Mouse (Mus musculus) yolk sac, embryonic 10.5 days (tissue): ENCODE measurements around the gene Ankle1.
"Not testable (repeated sequence)": the region's sequence is repeated elsewhere in the genome, so short reads cannot be mapped to it uniquely, and the experiment has no call there.

Experiments
- DNase-seq: peaks from one replicate; pipeline ENCODE4 v3.0.0-alpha.2; 2017; ENCODE audit warnings: low spot score

The Ankle1 gene

DNA sequence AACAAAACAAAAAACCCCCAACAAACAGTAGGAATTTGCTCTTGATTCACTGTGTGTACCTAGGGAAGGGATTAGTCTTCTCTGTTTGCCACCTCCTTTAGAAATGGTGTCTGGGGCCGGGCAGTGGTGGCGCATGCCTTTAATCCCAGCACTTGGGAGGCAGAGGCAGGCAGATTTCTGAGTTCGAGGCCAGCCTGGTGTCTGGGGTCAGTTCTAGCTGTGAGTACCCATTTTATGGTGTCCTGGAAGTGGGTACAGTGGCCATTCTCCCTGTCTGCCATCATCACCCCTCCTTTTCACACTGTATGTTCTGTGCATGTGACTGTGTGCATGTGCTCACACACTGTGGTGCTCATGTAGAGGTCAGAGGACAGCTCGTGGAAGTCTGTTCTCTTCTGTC, 2.4 kb downstream of the Ankle1 start:
- DNase-seq: no peak

DNA sequence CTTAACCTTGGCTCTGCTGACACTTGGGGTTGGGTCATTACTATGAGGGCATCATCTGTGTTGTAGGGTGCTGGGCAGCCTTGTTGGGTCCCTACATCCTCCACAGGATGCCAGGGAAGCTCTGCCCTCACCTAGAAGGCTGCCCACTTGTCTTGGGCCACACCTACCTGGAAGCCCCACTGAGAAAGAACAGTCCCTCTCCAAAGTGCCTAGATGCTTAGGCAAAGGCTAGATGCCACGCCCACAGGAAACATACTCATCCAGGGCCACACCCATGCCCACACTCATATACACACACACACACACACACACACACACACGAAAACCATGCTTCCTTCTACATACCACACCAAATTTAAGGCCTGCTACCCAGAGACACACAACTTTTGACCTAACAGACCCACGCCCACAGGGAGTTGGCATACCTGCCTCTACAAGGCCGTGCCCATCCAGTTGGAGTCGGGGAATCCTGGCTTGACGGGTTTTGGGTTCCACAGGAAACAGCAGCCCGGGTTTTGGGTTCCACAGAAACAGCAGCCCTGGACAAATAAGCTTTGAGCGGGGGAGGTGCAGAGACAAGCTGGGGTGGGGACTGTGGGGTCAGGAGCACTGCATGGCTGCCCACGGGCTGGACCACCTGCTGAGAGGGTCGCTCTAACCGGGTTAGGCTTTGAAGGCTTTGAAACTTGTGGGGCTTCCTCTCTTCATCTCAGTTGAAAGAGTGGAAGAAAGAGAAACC, 5.9 kb downstream of the Ankle1 start:
- no peak for DNase-seq

DNA sequence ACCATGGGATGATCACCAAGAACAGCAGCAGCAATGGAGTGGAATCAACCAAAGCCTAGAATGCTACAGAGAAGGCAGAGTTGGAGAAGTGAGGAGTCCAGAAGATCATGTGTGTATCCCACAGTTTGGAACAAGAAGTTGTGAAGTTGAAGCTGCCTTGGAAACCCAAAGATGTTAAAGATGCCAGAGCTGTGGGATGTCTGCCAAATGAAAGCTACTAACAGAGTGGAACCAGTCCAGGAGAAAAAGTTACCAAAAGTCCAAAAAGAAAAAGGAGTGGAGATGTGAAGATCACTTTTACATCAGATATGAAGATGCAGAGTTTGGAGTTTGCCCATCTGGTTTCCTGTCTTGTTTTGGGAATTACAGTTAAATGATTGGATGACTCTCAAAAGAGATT, 16.3 kb downstream of the Ankle1 start:
- DNase-seq: no peak

DNA sequence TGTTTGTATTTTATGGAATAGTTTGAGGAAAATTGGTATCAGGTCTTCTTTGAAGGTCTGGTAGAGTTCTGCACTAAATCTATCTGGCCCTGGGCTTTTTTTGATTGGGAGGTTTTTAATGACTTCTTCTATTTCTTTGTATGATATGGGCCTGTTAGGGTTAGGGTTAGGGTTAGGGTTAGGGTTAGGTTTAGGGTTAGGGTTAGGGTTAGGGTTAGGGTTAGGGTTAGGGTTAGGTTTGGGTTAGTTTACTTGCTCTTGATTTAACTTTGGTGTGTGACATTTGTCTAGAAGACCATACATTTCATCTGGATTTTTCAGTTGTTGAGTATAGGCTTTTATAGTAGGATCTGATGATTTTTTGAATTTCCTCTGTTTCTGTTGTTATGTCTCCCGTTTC, 27.1 kb downstream of the Ankle1 start:
- DNase-seq: not testable (repeated sequence)

DNA sequence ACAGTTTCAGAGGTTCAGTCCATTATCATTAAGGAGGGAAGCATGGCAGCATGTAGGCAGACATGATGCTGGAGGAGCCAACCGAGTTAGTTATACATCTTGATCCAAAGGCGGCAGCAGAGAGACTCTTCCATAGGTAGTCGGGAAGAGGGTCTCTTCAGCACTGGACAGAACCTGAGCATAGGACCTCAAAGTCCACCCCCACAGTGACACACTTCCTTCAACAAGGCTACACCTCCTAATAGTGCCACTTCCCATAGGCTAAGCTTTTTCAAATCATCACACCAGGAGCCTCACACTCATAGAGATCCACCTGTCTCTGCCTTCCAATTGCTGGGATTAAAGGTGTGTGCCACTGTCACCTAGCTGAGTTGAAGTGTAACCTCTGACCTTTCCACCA, 31.2 kb downstream of the Ankle1 start:
- DNase-seq: no peak

DNA sequence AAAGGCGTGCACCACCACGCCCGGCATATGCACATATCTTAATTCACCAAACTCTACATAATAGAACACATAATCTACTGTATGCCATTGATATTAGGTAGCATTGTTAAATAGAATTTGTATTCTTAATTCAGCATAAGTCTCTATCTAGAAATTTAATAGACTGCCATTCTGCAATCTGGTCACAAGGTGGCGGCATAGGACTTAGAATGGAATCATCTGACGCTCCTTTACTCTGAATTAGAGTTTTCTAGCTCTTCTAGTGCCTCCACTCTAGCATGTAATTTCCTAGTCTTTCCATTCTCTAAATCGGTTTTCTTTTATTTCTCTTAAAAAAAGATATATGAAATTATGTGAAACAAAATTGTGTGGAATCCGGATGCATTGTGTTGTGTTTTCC, 35.6 kb downstream of the Ankle1 start:
- no peak for DNase-seq

DNA sequence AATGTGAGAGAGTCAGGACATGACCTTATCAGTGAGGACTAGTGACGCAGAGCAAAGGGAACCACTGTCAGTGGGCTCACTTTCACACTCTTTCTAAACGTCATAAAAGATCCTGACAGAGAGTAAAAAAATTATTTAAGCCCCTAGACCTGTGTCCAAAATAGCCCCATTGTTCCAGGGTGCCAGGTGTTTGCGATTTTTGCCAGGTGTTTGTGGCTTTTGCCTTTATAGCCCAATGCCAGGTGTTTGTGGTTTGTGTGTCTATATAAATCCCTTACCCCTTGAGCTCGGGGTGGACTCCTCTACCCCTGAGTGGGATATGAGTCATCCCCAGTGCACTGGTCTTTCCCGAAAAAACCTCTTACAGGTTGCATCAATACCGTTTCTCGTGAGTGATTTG, 39.3 kb downstream of the Ankle1 start:
- DNase-seq: no peak

DNA sequence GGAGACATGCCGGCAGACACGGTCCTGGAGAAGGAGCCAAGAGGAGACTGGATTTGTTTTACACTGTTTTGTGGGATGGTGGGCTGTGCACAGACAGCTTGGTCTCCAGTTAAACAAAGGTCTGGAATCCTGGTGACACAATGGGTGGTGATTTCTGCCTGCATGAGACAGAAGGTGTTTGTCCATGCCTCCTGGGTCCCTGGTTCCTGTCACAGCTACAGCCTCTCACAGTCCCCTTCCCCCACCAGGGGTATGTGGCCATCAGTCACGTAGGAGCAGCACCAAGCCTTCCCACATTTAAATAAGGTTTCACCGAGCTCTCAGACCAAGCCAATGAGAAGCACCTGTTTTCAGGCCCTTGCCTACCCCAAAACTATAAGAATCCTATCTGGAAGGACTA, 45.5 kb downstream of the Ankle1 start:
- no peak for DNase-seq

DNA sequence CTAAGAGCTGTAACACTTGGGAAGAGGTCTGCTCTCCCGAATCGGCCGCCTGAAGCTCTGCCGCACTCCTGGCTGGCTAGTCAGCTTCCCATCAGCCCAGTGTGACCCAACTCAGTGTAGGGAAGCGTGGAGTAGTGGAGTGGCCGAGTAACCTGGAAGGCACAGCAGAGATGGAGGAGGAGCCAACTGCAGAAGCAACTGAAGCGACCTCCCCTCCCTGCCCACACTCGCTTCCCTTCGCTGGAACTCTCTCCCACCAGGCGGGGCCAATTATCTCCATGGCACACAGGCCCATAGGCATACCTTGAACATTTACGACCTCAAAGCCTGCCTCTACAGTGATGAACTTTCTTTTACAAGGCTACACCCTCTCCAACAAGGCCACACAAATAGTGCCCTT, 46.0 kb downstream of the Ankle1 start:
- no peak for DNase-seq

DNA sequence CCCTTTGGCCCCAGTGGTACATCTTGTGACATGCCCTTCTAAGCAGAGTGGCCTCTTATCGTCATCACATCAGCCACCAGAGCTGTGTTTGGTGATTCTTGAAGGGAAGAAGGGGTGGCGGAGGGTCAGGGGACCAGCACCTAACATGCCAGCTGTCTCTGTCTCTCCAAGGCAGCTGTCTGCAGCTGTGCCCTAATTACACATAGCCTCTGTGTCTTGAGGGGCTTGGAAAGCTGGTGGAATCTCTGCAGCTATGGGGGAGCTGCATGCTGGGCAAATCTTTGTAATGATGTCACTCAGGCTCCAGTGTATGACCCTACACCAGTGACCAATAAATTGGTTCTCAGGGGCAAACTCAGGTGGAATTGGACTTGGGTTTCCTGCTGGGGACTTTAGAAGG, 46.9 kb downstream of the Ankle1 start:
- DNase-seq: no peak

DNA sequence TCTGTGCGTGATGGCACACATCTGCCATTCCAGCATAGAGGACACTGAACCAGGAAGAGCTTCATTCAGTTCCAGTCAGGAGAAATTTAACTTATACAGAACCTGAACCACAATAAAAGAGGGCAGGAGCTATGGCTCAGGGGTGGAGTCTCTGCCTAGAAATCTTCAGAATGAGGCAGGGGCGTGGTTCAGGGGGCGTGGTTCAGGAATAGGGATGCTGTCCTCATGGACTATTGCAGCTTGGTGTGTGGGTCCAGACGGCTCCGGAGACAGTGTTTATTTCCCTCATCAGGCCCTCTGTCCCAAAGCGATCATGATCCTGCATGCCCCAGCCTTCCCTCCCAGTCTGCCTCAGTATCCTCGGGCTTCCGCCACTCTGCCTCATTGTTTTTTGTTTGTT, 48.9 kb downstream of the Ankle1 start:
- no peak for DNase-seq

DNA sequence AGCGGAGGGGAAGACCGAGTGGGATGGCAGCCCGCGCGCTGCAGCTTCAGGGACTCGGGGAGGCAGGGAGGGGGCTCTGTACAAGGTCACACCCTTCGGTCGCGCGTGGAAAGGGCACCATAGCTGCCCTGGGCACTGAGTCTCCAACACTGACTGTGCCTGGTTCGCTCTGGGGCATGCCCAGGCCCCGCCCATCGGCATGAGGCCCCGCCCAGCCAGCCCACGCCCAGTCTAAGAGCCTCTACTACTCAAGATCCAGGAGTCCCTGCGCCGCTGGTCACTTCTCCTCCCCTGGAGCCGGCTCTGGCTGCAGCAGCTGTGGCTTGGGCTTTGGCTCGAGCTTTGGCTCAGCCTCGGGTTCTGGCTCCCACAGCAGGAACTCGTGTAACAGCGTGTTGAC, 51.1 kb downstream of the Ankle1 start:
- DNase-seq: no peak

DNA sequence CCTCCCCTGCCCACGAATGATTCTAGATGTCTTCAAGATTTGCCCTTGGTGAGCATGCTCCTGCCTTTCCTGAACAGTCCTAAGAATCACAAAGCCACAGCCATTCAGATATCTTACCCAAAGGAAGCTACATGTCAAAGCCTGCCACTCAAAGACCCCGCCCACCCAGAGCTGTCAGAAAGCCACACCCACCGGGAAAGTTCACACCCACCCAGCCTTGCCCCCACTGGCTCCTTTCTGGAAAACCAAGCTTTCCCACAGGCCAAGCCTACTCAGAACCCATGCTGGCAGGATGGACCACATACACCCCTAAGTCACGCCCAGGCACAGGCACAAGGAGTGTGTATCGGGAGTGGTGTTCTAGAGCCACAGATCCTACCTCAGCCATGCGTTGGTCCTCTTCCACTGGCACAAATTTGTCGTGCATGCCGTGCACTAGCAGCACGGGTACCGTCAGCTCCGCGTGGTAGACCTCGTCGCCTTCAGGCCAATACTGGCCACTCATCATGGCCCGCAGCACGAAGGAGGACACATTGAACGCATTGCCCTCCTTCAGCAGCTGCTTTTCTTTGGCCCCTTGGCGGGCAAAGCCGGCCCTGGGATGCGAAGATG, 52.0 kb downstream of the Ankle1 start:
- DNase-seq: no peak
